Mouse (Mus musculus) ovary, postnatal 36 days (tissue): ENCODE data around the gene Mpdu1.
A peak's percentile ranks its signal among the peaks of the same experiment; 100 is the strongest.
"Not testable (repeated sequence)": the region's sequence is repeated elsewhere in the genome, so short reads cannot be mapped to it uniquely, and the experiment has no call there.

Source experiments
- DNase-seq: peaks from one replicate; pipeline ENCODE4 v3.0.0; 2022; ENCODE audit warnings: low spot score, mixed read lengths

Mpdu1 gene

GRCm38 (mm10) chr11:69621571-69622268, 40.7 kb downstream of the Mpdu1 start, which contains the start of gene Sat2:
Sat2 (plus strand) TSS chr11:69622024.
- DNase-seq, result peak; percentile 59

- DNase-seq, result peak; percentile 29
These were observed 41.9 kb downstream of the Mpdu1 start for GRCm38 (mm10) chr11:69620394-69621081.

GRCm38 (mm10) chr11:69617805-69618204, 44.6 kb downstream of the Mpdu1 start, which contains the start of gene Shbg:
Shbg (minus strand) TSS chr11:69617905.
- no peak for DNase-seq

GRCm38 (mm10) chr11:69616781-69617180, 45.7 kb downstream of the Mpdu1 start:
- no peak for DNase-seq

- not testable (repeated sequence) for DNase-seq
These were observed 48.2 kb downstream of the Mpdu1 start for GRCm38 (mm10) chr11:69614257-69614588.

GRCm38 (mm10) chr11:69613553-69614256, 48.7 kb downstream of the Mpdu1 start:
- peak; percentile 89 for DNase-seq

GRCm38 (mm10) chr11:69610899-69611298, 51.5 kb downstream of the Mpdu1 start:
- no peak for DNase-seq

- DNase-seq, result no peak
These were observed 53.0 kb downstream of the Mpdu1 start for GRCm38 (mm10) chr11:69609416-69609815.

GRCm38 (mm10) chr11:69608525-69608924, 53.9 kb downstream of the Mpdu1 start:
- DNase-seq, result no peak

- DNase-seq, result no peak
These were observed 55.6 kb downstream of the Mpdu1 start for GRCm38 (mm10) chr11:69606832-69607231.
